ENCODE assay signal across 8 mouse cellular contexts in genomic region chr15:103279750-103280149, GRCm38 (mm10). TPM values are rescaled to one million over a fixed set of nuclear protein-coding genes. Genes with fewer than 3 reads are reported as not detected.
A peak's percentile ranks its signal among the peaks of the same experiment; 100 is the strongest.
DNase-seq lines count a peak whose midpoint lies in the region; ATAC-seq and TF ChIP-seq lines count a peak whose summit lies in the region.

No protein-coding gene starts in this region.

- 50% methylated on average over 3 of the region's 3 CpGs for WGBS in liver, embryonic 11.5 days
- WGBS in small intestine, adult 2 months: 66% methylated on average over 3 of the region's 3 CpGs
- 66% methylated on average over 3 of the region's 3 CpGs for WGBS in forebrain, embryonic 12.5 days

- H3K27me3 ChIP-seq in liver, embryonic 11.5 days (replicated peaks; ENCODE audit: control insufficient read depth, insufficient read depth, low read length): no peaks in the 10 kb centered on the region
- no peaks in the 10 kb centered on the region for H3K27me3 ChIP-seq in small intestine, adult 2 months (ENCODE audit: control insufficient read depth, insufficient read depth, low read length)
- no peaks in the 10 kb centered on the region for H3K27me3 ChIP-seq in forebrain, embryonic 12.5 days

- no peak for ATAC-seq in liver, embryonic 11.5 days (replicated peaks; ENCODE audit: low FRiP score)
- no peak for ATAC-seq in forebrain, embryonic 12.5 days (ENCODE audit: low FRiP score)

- H3K9ac ChIP-seq in liver, embryonic 11.5 days (ENCODE audit: low read depth, low read length): no peak overlapping the region
- no peak overlapping the region for H3K9ac ChIP-seq in forebrain, embryonic 12.5 days

- H3K4me1 ChIP-seq in liver, embryonic 11.5 days (replicated peaks; ENCODE audit: control insufficient read depth, insufficient read depth, low read length): peaks cover 33% of the 10 kb centered on the region
- H3K4me1 ChIP-seq in cortical plate, adult 2 months (ENCODE audit: control insufficient read depth, insufficient read depth, low read length): no peaks in the 10 kb centered on the region; the same call in 1 of the 2 replicates
- H3K4me1 ChIP-seq in small intestine, adult 2 months (ENCODE audit: control insufficient read depth, insufficient read depth, insufficient read length, low read length): peaks cover 13% of the 10 kb centered on the region
- H3K4me1 ChIP-seq in forebrain, embryonic 12.5 days: peaks cover 7% of the 10 kb centered on the region

- no peaks in the 10 kb centered on the region for H3K9me3 ChIP-seq in liver, embryonic 11.5 days (ENCODE audit: control insufficient read depth, low read length)
- no peaks in the 10 kb centered on the region for H3K9me3 ChIP-seq in forebrain, embryonic 12.5 days

- no peaks in the 10 kb centered on the region for H3K36me3 ChIP-seq in liver, embryonic 11.5 days (ENCODE audit: control insufficient read depth, insufficient read depth, low read length)
- H3K36me3 ChIP-seq in small intestine, adult 2 months (ENCODE audit: control insufficient read depth, insufficient read depth, low read length): no peaks in the 10 kb centered on the region
- H3K36me3 ChIP-seq in forebrain, embryonic 12.5 days (replicated peaks): 0 out of 2 replicates have a peak, but pooled peaks cover 9% of the 10 kb centered on the region

- no peak overlapping the region for H3K4me3 ChIP-seq in liver, embryonic 11.5 days (ENCODE audit: low read depth, low read length)
- H3K4me3 ChIP-seq in cortical plate, adult 2 months (ENCODE audit: insufficient read depth, low read length): no peak overlapping the region
- H3K4me3 ChIP-seq in small intestine, adult 2 months (ENCODE audit: low read depth, low read length): no peak overlapping the region
- no peak overlapping the region for H3K4me3 ChIP-seq in forebrain, embryonic 12.5 days (replicated peaks)

- DNase-seq in adrenal gland, postnatal 36 days: peak; percentile 25 to 54
- DNase-seq in adrenal gland, adult 2 months: no peak
- peak; percentile 76 for DNase-seq in liver
- no peak for DNase-seq in liver, embryonic 11.5 days (ENCODE audit: low spot score)
- no peak for DNase-seq in layer of hippocampus, adult 8-10 months (ENCODE audit: low spot score in 2 of 2)

- H3K4me2 ChIP-seq in liver, embryonic 11.5 days: no peak overlapping the region
- H3K4me2 ChIP-seq in forebrain, embryonic 12.5 days: no peak overlapping the region

- TF ChIP-seq CTCF in cortical plate, adult 2 months (IDR thresholded peaks at IDR 0.05; ENCODE audit: extremely low read depth, insufficient read depth, low read length): peak; percentile 14; the same call in 1 of the 2 replicates
- peak; percentile 57; the same call in 1 of the 2 replicates for TF ChIP-seq CTCF in small intestine, adult 2 months (IDR thresholded peaks at IDR 0.05; ENCODE audit: extremely low read depth, insufficient read length, insufficient replicate concordance, low read depth, low read length)

- no peak for TF ChIP-seq POLR2A in cortical plate, adult 2 months (IDR thresholded peaks at IDR 0.05; ENCODE audit: extremely low read depth, insufficient read depth, low read length)
- TF ChIP-seq POLR2A in small intestine, adult 2 months (IDR thresholded peaks at IDR 0.05; ENCODE audit: low read depth, low read length): no peak

- H3K27ac ChIP-seq in liver, embryonic 11.5 days (ENCODE audit: low read depth, low read length): no peak overlapping the region
- no peak overlapping the region for H3K27ac ChIP-seq in cortical plate, adult 2 months (ENCODE audit: insufficient read depth, low read length)
- no peak overlapping the region for H3K27ac ChIP-seq in small intestine, adult 2 months (ENCODE audit: insufficient read depth, low read depth, low read length)
- H3K27ac ChIP-seq in forebrain, embryonic 12.5 days: no peak overlapping the region

RNA-seq across cellular contexts. Expression of gene Copz1, which starts 7.2 kb away (rescaled TPM):
- total RNA-seq in adrenal gland, postnatal 36 days (2021): 100 to 1,000 TPM; 144 to 150 TPM
- total RNA-seq in adrenal gland, adult 2 months (2021): 100 to 1,000 TPM; 146 to 152 TPM
- 51.3 and 59.7 TPM in 2 replicates for polyA plus RNA-seq in adrenal gland, adult 2 months (2012; rRNA removed)
- polyA plus RNA-seq in liver, embryonic 11.5 days (2014; fragmentation: Nextera tagmentation; extraction: Ambion mirVana): 298 and 328 TPM in 2 replicates
- 140 and 148 TPM in 2 replicates for polyA plus RNA-seq in cortical plate, adult 2 months (2012; rRNA removed)
- 64.9 and 111 TPM in 2 replicates for polyA plus RNA-seq in small intestine, adult 2 months (2012; rRNA removed)
- polyA plus RNA-seq in forebrain, embryonic 12.5 days (2016; fragmentation: Nextera tagmentation; extraction: Ambion mirVana): 226 and 228 TPM in 2 replicates
- 100 to 1,000 TPM in 1 of 4 experiments, 10 to 100 TPM in 3; 90.6 to 100 (median 94.2) TPM for total RNA-seq in layer of hippocampus, adult 8-10 months (2022)

RNA-seq across cellular contexts. Expression of gene Nfe2, which starts 21.5 kb away (rescaled TPM):
- under 1 TPM; 0.16 to 0.43 TPM for total RNA-seq in adrenal gland, postnatal 36 days (2021)
- total RNA-seq in adrenal gland, adult 2 months (2021): under 1 TPM; 0.21 to 0.95 TPM
- polyA plus RNA-seq in adrenal gland, adult 2 months (2012; rRNA removed): 0.38 and 0.83 TPM in 2 replicates
- 94.1 and 108 TPM in 2 replicates for polyA plus RNA-seq in liver, embryonic 11.5 days (2014; fragmentation: Nextera tagmentation; extraction: Ambion mirVana)
- 0.11 and 0.21 TPM in 2 replicates for polyA plus RNA-seq in cortical plate, adult 2 months (2012; rRNA removed)
- 0.39 and 0.83 TPM in 2 replicates for polyA plus RNA-seq in small intestine, adult 2 months (2012; rRNA removed)
- polyA plus RNA-seq in forebrain, embryonic 12.5 days (2016; fragmentation: Nextera tagmentation; extraction: Ambion mirVana): 2.1 and 3.4 TPM in 2 replicates
- total RNA-seq in layer of hippocampus, adult 8-10 months (2022): not detected

RNA-seq across cellular contexts. Expression of gene Gpr84, which starts 30.7 kb away (rescaled TPM):
- total RNA-seq in adrenal gland, postnatal 36 days (2021): not detected
- total RNA-seq in adrenal gland, adult 2 months (2021): not detected
- 0.09 and 0.15 TPM in 2 replicates for polyA plus RNA-seq in adrenal gland, adult 2 months (2012; rRNA removed)
- 0.49 and 0.78 TPM in 2 replicates for polyA plus RNA-seq in liver, embryonic 11.5 days (2014; fragmentation: Nextera tagmentation; extraction: Ambion mirVana)
- polyA plus RNA-seq in cortical plate, adult 2 months (2012; rRNA removed): 0.98 and 1.2 TPM in 2 replicates
- 0.06 and 0.11 TPM in 2 replicates for polyA plus RNA-seq in small intestine, adult 2 months (2012; rRNA removed)
- 0.10 and 0.37 TPM in 2 replicates for polyA plus RNA-seq in forebrain, embryonic 12.5 days (2016; fragmentation: Nextera tagmentation; extraction: Ambion mirVana)
- total RNA-seq in layer of hippocampus, adult 8-10 months (2022): 1 to 10 TPM in 2 of 4 experiments, under 1 TPM in 2; 0.35 to 9.3 (median 4.4) TPM

RNA-seq across cellular contexts. Expression of gene Hnrnpa1, which starts 39.5 kb away (rescaled TPM):
- 100 to 1,000 TPM; 193 to 199 TPM for total RNA-seq in adrenal gland, postnatal 36 days (2021)
- 100 to 1,000 TPM; 140 to 208 TPM for total RNA-seq in adrenal gland, adult 2 months (2021)
- polyA plus RNA-seq in adrenal gland, adult 2 months (2012; rRNA removed): 8.1 TPM in 2 replicates
- polyA plus RNA-seq in liver, embryonic 11.5 days (2014; fragmentation: Nextera tagmentation; extraction: Ambion mirVana): 917 and 938 TPM in 2 replicates
- 276 and 310 TPM in 2 replicates for polyA plus RNA-seq in cortical plate, adult 2 months (2012; rRNA removed)
- polyA plus RNA-seq in small intestine, adult 2 months (2012; rRNA removed): 12.0 and 29.5 TPM in 2 replicates
- polyA plus RNA-seq in forebrain, embryonic 12.5 days (2016; fragmentation: Nextera tagmentation; extraction: Ambion mirVana): 1,521 and 1,527 TPM in 2 replicates
- total RNA-seq in layer of hippocampus, adult 8-10 months (2022): 100 to 1,000 TPM; 257 to 295 (median 288) TPM

RNA-seq across cellular contexts. Expression of gene Cbx5, which starts 40.1 kb away (rescaled TPM):
- total RNA-seq in adrenal gland, postnatal 36 days (2021): 10 to 100 TPM; 79.0 to 82.6 TPM
- 10 to 100 TPM; 76.3 to 80.2 TPM for total RNA-seq in adrenal gland, adult 2 months (2021)
- 4.4 and 4.7 TPM in 2 replicates for polyA plus RNA-seq in adrenal gland, adult 2 months (2012; rRNA removed)
- 116 and 126 TPM in 2 replicates for polyA plus RNA-seq in liver, embryonic 11.5 days (2014; fragmentation: Nextera tagmentation; extraction: Ambion mirVana)
- polyA plus RNA-seq in cortical plate, adult 2 months (2012; rRNA removed): 72.1 and 74.4 TPM in 2 replicates
- polyA plus RNA-seq in small intestine, adult 2 months (2012; rRNA removed): 1.5 and 2.8 TPM in 2 replicates
- polyA plus RNA-seq in forebrain, embryonic 12.5 days (2016; fragmentation: Nextera tagmentation; extraction: Ambion mirVana): 233 and 250 TPM in 2 replicates
- 100 to 1,000 TPM; 170 to 209 (median 180) TPM for total RNA-seq in layer of hippocampus, adult 8-10 months (2022)

Comparison
In these comparisons a context has a peak if more than half of its experiments do, and no peak if none do; other contexts are left out.
1. DNase-seq: peak in adrenal gland, postnatal 36 days (2 of 2) and liver (single experiment); none in adrenal gland, adult 2 months (single experiment), liver, embryonic 11.5 days (single experiment) and layer of hippocampus, adult 8-10 months (0 of 2).
2. RNA of gene Nfe2, which starts 21.5 kb away (polyA plus RNA-seq): 94.1 to 108 TPM in liver, embryonic 11.5 days; 2.1 to 3.4 TPM in forebrain, embryonic 12.5 days, 0.38 to 0.83 TPM in adrenal gland, adult 2 months, 0.39 to 0.83 TPM in small intestine, adult 2 months and 0.11 to 0.21 TPM in cortical plate, adult 2 months; every median in the first group is over 10 times any median in the second.